Mouse (Mus musculus) retina, embryonic 14.5 days (tissue): ENCODE results near the gene Vmn1r66.
"Not testable (repeated sequence)": the region's sequence is repeated elsewhere in the genome, so short reads cannot be mapped to it uniquely, and the experiment has no call there.

Experiments
- DNase-seq: peaks from one replicate; pipeline ENCODE4 v3.0.0-alpha.2; 2015; ENCODE audit warnings: low spot score

The Vmn1r66 gene

DNA sequence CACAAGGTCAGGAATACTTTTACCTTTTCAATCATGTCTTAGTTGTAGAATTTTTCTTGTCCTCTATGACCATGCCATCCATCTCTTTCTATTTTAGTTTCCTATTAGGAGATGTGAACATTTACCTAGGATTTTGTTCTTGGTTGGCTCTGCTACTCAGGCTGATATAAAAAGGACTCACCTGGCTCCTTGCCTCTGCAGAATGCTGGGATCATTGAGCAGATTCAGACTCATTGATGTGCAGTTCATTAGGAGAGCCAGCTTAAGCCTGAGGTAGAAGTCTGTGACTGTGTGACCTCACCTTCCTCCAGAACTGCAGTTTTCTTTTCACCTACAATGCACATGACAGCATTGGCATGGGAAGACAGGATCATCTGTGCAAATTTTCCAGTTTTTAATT, at the start of gene Vmn1r66:
Gene Vmn1r66 (minus strand): TSS at position 101 of the 400 bp plus-strand sequence.
- DNase-seq = no peak

DNA sequence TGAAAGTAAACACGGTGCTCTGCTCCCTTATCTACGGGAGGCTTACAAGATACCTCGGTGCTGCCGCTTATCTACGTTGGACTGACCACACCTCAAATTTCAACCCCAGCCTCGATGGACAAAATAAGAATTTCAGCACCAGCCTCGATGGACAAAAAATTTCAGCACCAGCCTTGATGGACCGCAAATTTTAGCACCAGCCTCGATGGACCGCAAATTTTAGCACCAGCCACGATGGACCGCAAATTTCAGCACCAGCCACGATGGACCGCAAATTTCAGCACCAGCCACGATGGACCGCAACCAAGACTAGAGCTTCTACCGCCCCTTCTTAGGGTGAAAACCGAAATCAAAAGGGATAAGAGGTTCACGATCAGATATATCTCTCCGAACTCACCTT, 47.7 kb upstream of the Vmn1r66 start:
- not testable (repeated sequence) for DNase-seq

DNA sequence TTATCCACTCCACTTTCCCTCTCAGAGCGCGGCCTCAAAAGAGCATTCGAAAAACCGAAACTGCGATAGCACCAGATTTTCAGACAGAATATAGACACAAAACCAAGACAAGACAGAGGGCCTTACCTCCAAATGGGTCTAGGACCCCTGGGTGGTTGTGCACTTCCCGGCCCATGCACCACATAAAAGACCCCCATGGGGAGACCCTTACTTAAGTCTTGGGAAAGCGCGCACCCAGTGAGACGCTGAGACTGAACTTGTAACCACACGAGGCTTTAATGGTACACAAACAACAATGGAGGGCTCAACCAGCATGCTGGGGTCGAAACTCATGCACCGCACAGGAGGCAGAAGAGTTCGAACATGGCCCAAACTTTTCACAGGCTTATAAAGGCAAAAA, 25.7 kb downstream of the Vmn1r66 start:
- no peak for DNase-seq

DNA sequence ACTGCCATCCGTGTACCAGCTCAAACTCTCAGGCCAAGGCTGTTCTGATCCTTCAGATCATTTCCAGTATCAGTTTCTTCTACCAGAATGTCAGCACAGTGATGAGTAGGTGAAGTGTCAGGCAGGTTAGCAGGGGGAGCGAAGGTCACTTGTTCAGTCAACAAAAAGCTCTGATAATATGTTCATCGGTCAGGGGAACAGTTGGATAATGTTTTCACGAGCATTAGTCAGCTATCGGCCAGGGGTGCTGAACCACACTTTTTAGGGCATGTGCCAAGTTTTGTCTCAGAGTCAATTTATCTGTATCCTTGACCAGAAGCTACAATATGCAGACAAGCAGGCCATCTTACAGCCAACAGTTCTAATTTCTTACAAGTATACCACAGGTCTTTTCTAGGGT, 28.7 kb downstream of the Vmn1r66 start:
- DNase-seq = no peak
